In the genomic region with DNA sequence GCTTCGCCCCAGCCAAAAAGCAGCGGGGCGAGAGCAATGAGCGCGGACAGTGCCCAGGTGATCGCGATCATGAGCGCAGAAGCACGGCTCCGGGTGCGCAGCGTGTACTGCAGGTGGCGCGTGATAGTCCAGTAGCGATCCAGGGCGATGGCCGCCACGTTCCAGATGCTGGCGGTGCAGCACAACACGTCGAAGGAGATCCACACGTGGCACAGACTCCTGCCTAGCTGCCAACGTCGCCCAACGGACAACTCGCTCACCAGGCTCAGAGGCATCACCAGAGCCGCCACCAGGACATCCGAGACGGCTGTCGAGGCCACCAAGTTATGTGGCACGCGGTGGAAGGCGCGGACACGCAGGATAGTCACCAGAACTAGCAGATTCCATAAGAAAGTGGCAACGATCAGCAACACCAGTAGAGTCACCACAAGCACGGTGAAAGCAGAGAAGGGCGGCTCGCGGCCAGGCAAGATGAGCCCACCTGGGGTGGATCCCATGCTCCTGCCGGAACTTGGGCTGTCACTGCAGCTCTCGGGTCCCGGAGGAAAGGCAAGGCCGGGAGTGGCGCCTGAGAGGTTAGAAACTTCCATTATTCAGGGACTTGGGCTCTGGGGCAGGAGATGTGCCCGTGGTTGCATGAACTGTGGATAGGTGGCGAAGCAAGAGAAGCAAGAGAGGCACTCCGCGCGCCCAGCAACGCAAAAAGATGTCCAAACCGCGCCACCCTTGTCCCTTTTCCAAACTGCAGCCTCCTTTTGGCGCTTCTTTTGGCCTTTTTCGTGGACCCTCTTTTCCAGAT, we compare ENCODE assay signal across 8 mouse cellular contexts. TPM values are rescaled to one million over a fixed set of nuclear protein-coding genes. Genes with fewer than 3 reads are reported as not detected.
DNase-seq lines count a peak whose midpoint lies in the region; ATAC-seq and TF ChIP-seq lines count a peak whose summit lies in the region.

No protein-coding gene starts in this region.

- TF ChIP-seq POLR2A in kidney, adult 2 months (IDR thresholded peaks at IDR 0.05; ENCODE audit: low read depth, low read length) = no peak

- H3K27me3 ChIP-seq in hindbrain, embryonic 15.5 days = peaks cover 33% of the 10 kb centered on the region
- peaks cover 20% of the 10 kb centered on the region for H3K27me3 ChIP-seq in midbrain, embryonic 14.5 days (ENCODE audit: control insufficient read depth, insufficient read depth, low read length)
- no peaks in the 10 kb centered on the region for H3K27me3 ChIP-seq in kidney, adult 2 months (replicated peaks; ENCODE audit: control insufficient read depth, insufficient read depth, low read length)

- no peak overlapping the region for H3K27ac ChIP-seq in hindbrain, embryonic 15.5 days (replicated peaks)
- no peak overlapping the region for H3K27ac ChIP-seq in midbrain, embryonic 14.5 days (replicated peaks; ENCODE audit: low read depth, low read length)
- H3K27ac ChIP-seq in kidney, adult 2 months (ENCODE audit: insufficient read depth, low read depth, low read length) = no peak overlapping the region

- peak overlapping the region; percentile 40 for H3K4me3 ChIP-seq in hindbrain, embryonic 15.5 days
- H3K4me3 ChIP-seq in midbrain, embryonic 14.5 days (replicated peaks; ENCODE audit: low read depth, low read length) = peak overlapping the region; percentile 30
- no peak overlapping the region for H3K4me3 ChIP-seq in kidney, adult 2 months (ENCODE audit: insufficient read depth, low read depth, low read length)

- peak; percentile 79 for ATAC-seq in hindbrain, embryonic 15.5 days (ENCODE audit: low FRiP score, low read depth)
- ATAC-seq in midbrain, embryonic 14.5 days (ENCODE audit: low FRiP score, low TSS enrichment) = peak; percentile 38; the same call in 1 of the 2 replicates

- H3K4me2 ChIP-seq in hindbrain, embryonic 15.5 days = peak overlapping the region; percentile 83
- peak overlapping the region; percentile 60 for H3K4me2 ChIP-seq in midbrain, embryonic 14.5 days (ENCODE audit: low read length)

- H3K9ac ChIP-seq in hindbrain, embryonic 15.5 days = no peak overlapping the region; the same call in 1 of the 2 replicates
- peak overlapping the region; percentile 6; the same call in 1 of the 2 replicates for H3K9ac ChIP-seq in midbrain, embryonic 14.5 days (replicated peaks; ENCODE audit: low read length)

- no peak for TF ChIP-seq CTCF in kidney, adult 2 months (conservative IDR thresholded peaks at IDR 0.05; ENCODE audit: insufficient read depth, insufficient read length, low read depth, low read length)

- DNase-seq in layer of hippocampus, postnatal 36 days = peak; percentile 14
- no peak for DNase-seq in layer of hippocampus, adult 9-10 months (ENCODE audit: low spot score)
- peak; percentile 4 for DNase-seq in embryo, embryonic 9.5 days (ENCODE audit: extremely low spot score)
- DNase-seq in midbrain, embryonic 14.5 days = peak; percentile 60
- no peak for DNase-seq in adrenal gland, postnatal 10 days
- DNase-seq in kidney, adult 2 months = no peak
- no peak for DNase-seq in gastrocnemius, postnatal 25 days

- no peaks in the 10 kb centered on the region for H3K36me3 ChIP-seq in hindbrain, embryonic 15.5 days
- H3K36me3 ChIP-seq in midbrain, embryonic 14.5 days (ENCODE audit: control insufficient read depth, insufficient read depth, low read length) = no peaks in the 10 kb centered on the region
- H3K36me3 ChIP-seq in kidney, adult 2 months (ENCODE audit: control insufficient read depth, insufficient read depth, low read length) = no peaks in the 10 kb centered on the region

- H3K9me3 ChIP-seq in hindbrain, embryonic 15.5 days = no peaks in the 10 kb centered on the region
- H3K9me3 ChIP-seq in midbrain, embryonic 14.5 days (ENCODE audit: control insufficient read depth, low read length) = no peaks in the 10 kb centered on the region

- 12% methylated on average over 55 of the region's 55 CpGs for WGBS in hindbrain, embryonic 15.5 days
- 11% methylated on average over 55 of the region's 55 CpGs for WGBS in midbrain, embryonic 14.5 days
- whole genome bisulfite sequencing in kidney, adult 2 months = 10% methylated on average over 55 of the region's 55 CpGs

- H3K4me1 ChIP-seq in hindbrain, embryonic 15.5 days (replicated peaks) = peaks cover 17% of the 10 kb centered on the region
- H3K4me1 ChIP-seq in midbrain, embryonic 14.5 days (ENCODE audit: control insufficient read depth, insufficient read depth, low read length) = peaks cover 12% of the 10 kb centered on the region
- no peaks in the 10 kb centered on the region for H3K4me1 ChIP-seq in kidney, adult 2 months (ENCODE audit: control insufficient read depth, insufficient read depth, low read length)

RNA-seq across cellular contexts. Expression of gene Htr5b, which starts 0.5 kb away (rescaled TPM):
- total RNA-seq in layer of hippocampus, postnatal 36 days (2021) = 1 to 10 TPM; 8.7 to 9.8 TPM
- polyA plus RNA-seq in hindbrain, embryonic 15.5 days (2015; fragmentation: Nextera tagmentation; extraction: Ambion mirVana) = 1.7 and 2.1 TPM in 2 replicates
- polyA plus RNA-seq in midbrain, embryonic 14.5 days (2014; fragmentation: Nextera tagmentation; extraction: Ambion mirVana) = 1.3 and 2.0 TPM in 2 replicates
- not detected for total RNA-seq in adrenal gland, postnatal 10 days (2021)
- polyA plus RNA-seq in kidney, adult 2 months (2012; rRNA removed) = not detected in 2 replicates
- not detected for total RNA-seq in gastrocnemius, postnatal 25 days (2021)

RNA-seq across cellular contexts. Expression of gene Ddx18, which starts 40.0 kb away (rescaled TPM):
- 10 to 100 TPM; 27.7 to 28.8 TPM for total RNA-seq in layer of hippocampus, postnatal 36 days (2021)
- polyA plus RNA-seq in hindbrain, embryonic 15.5 days (2015; fragmentation: Nextera tagmentation; extraction: Ambion mirVana) = 31.6 and 37.9 TPM in 2 replicates
- 41.5 and 43.2 TPM in 2 replicates for polyA plus RNA-seq in midbrain, embryonic 14.5 days (2014; fragmentation: Nextera tagmentation; extraction: Ambion mirVana)
- 10 to 100 TPM; 36.6 to 37.7 TPM for total RNA-seq in adrenal gland, postnatal 10 days (2021)
- polyA plus RNA-seq in kidney, adult 2 months (2012; rRNA removed) = 30.3 and 42.4 TPM in 2 replicates
- 10 to 100 TPM; 12.8 to 15.2 TPM for total RNA-seq in gastrocnemius, postnatal 25 days (2021)

Comparison
In these comparisons a context has a peak if more than half of its experiments do, and no peak if none do; other contexts are left out.
1. DNase-seq: peak in layer of hippocampus, postnatal 36 days (2 of 2), embryo, embryonic 9.5 days (single experiment) and midbrain, embryonic 14.5 days (single experiment); none in layer of hippocampus, adult 9-10 months (single experiment), adrenal gland, postnatal 10 days (single experiment), kidney, adult 2 months (single experiment) and gastrocnemius, postnatal 25 days (single experiment).
2. RNA of gene Htr5b, which starts 0.5 kb away (total RNA-seq): 8.7 to 9.8 TPM in layer of hippocampus, postnatal 36 days; not detected in adrenal gland, postnatal 10 days and not detected in gastrocnemius, postnatal 25 days; every median in the first group is over 4 times any median in the second.